Mouse (Mus musculus) embryo, embryonic 11 days (tissue): Measurements from ENCODE around the gene Slc35a1.
"Not testable (repeated sequence)": the region's sequence is repeated elsewhere in the genome, so short reads cannot be mapped to it uniquely, and the experiment has no call there.

Source experiments
- DNase-seq: peaks from one replicate; pipeline ENCODE4 v3.0.0-alpha.2; 2015

Gene Slc35a1

GRCm38 (mm10) chr4:34686874-34687567, at the start of gene Slc35a1:
Gene Slc35a1 (minus strand): TSS chr4:34687438.
- DNase-seq = peak; percentile 95

- no peak for DNase-seq
Measured at GRCm38 (mm10) chr4:34734461-34734860, 47.2 kb upstream of the Slc35a1 start.

- DNase-seq = not testable (repeated sequence)
Measured at GRCm38 (mm10) chr4:34733415-34733814, 46.2 kb upstream of the Slc35a1 start.

GRCm38 (mm10) chr4:34729851-34730341, 42.7 kb upstream of the Slc35a1 start, which contains the start of gene Cfap206:
Gene Cfap206 (minus strand): TSS chr4:34730206.
- DNase-seq = peak; percentile 93

- DNase-seq = not testable (repeated sequence)
Measured at GRCm38 (mm10) chr4:34725710-34726109, 38.5 kb upstream of the Slc35a1 start.

GRCm38 (mm10) chr4:34724306-34724705, 37.1 kb upstream of the Slc35a1 start:
- no peak for DNase-seq

- DNase-seq = no peak
Measured at GRCm38 (mm10) chr4:34723186-34723585, 35.9 kb upstream of the Slc35a1 start.

GRCm38 (mm10) chr4:34720127-34720895, 33.1 kb upstream of the Slc35a1 start:
- no peak for DNase-seq

GRCm38 (mm10) chr4:34719421-34719820, 32.2 kb upstream of the Slc35a1 start:
- no peak for DNase-seq

GRCm38 (mm10) chr4:34715062-34715461, 27.8 kb upstream of the Slc35a1 start:
- no peak for DNase-seq

- no peak for DNase-seq
Measured at GRCm38 (mm10) chr4:34708127-34708526, 20.9 kb upstream of the Slc35a1 start.

GRCm38 (mm10) chr4:34707248-34707647, 20.0 kb upstream of the Slc35a1 start:
- DNase-seq = no peak

GRCm38 (mm10) chr4:34703029-34703428, 15.8 kb upstream of the Slc35a1 start:
- no peak for DNase-seq

- no peak for DNase-seq
Measured at GRCm38 (mm10) chr4:34702231-34702630, 15.0 kb upstream of the Slc35a1 start.

GRCm38 (mm10) chr4:34701528-34701927, 14.3 kb upstream of the Slc35a1 start:
- DNase-seq = peak; percentile 76

GRCm38 (mm10) chr4:34688021-34688420, 783 bp upstream of the Slc35a1 start:
- peak; percentile 13 for DNase-seq

- DNase-seq = no peak
Measured at GRCm38 (mm10) chr4:34680530-34680929, 6.7 kb downstream of the Slc35a1 start.

- DNase-seq = no peak
Measured at GRCm38 (mm10) chr4:34673721-34674120, 13.5 kb downstream of the Slc35a1 start.

GRCm38 (mm10) chr4:34667923-34668322, 19.3 kb downstream of the Slc35a1 start:
- no peak for DNase-seq

GRCm38 (mm10) chr4:34661927-34662326, 25.3 kb downstream of the Slc35a1 start:
- no peak for DNase-seq

GRCm38 (mm10) chr4:34661514-34661913, 25.7 kb downstream of the Slc35a1 start:
- no peak for DNase-seq

GRCm38 (mm10) chr4:34659012-34659411, 28.2 kb downstream of the Slc35a1 start:
- DNase-seq = no peak

- no peak for DNase-seq
Measured at GRCm38 (mm10) chr4:34656101-34656500, 31.1 kb downstream of the Slc35a1 start.

GRCm38 (mm10) chr4:34653179-34653578, 34.1 kb downstream of the Slc35a1 start:
- DNase-seq = no peak
